Mouse (Mus musculus) embryonic fibroblast, embryonic 13.5 days (primary cell): Measurements from ENCODE around the gene Arf6. TPM values are rescaled to one million over a fixed set of nuclear protein-coding genes. Genes with fewer than 3 reads are reported as not detected.

Source experiments
- H3K27ac ChIP-seq: 2 replicates; pipeline ENCODE4 v1.5.1; 2012; ENCODE audit warnings: low read length, control low read depth, inconsistent platforms; ENCODE audit not compliant: insufficient read depth
- H3K4me1 ChIP-seq: 2 replicates; pipeline ENCODE4 v1.6.1; 2011; ENCODE audit warnings: low read length; ENCODE audit not compliant: control insufficient read depth, insufficient read depth
- H3K4me3 ChIP-seq: 2 replicates; pipeline ENCODE4 v1.5.1; 2011; ENCODE audit warnings: mild to moderate bottlenecking, control low read depth, low read length; ENCODE audit not compliant: insufficient read depth
- CTCF ChIP-seq: IDR thresholded peaks from 2 replicates; pipeline ENCODE4 v1.5.1; 2011; ENCODE audit warnings: mild to moderate bottlenecking, control low read depth, low read length, moderate library complexity, borderline replicate concordance; ENCODE audit not compliant: insufficient read depth
- POLR2A ChIP-seq: IDR thresholded peaks from 2 replicates; pipeline ENCODE4 v1.6.1; 2011; ENCODE audit warnings: low read depth, mild to moderate bottlenecking, control low read depth, low read length, moderate library complexity
- polyA plus RNA-seq: library from polyadenylated mRNA; stranded (reverse); fragments of >200 nt; gene quantifications from 2 replicates; pipeline ENCODE4 v1.2.4, GENCODE M21; 2011; ENCODE audit warnings: low read depth; ENCODE audit not compliant: missing spikeins, insufficient read length

Arf6 gene
- polyA plus RNA-seq, 1 experiment: 119 TPM

- H3K4me1 ChIP-seq: peaks cover 9% of the 10 kb centered on the region
- no peak overlapping the region for H3K27ac ChIP-seq
- no peak for TF ChIP-seq CTCF
- TF ChIP-seq POLR2A: no peak
- H3K4me3 ChIP-seq: no peak overlapping the region
Measured at GRCm38 (mm10) chr12:69422827-69423537, 51.0 kb downstream of the Arf6 start.

Other genes with a start within 250 kb of the Arf6 start
- gene Rps29, start 213.0 kb upstream of the Arf6 start, polyA plus RNA-seq: 1,114 and 1,231 TPM in 2 replicates
- gene Lrr1, start 203.3 kb upstream of the Arf6 start, polyA plus RNA-seq: 2.6 and 4.7 TPM in 2 replicates
- gene Rpl36al, start 188.1 kb upstream of the Arf6 start, polyA plus RNA-seq: 395 and 420 TPM in 2 replicates
- 69.7 and 73.2 TPM in 2 replicates for gene Mgat2, start 188.0 kb upstream of the Arf6 start, polyA plus RNA-seq
- 3.7 and 4.4 TPM in 2 replicates for gene Gm49383, start 175.0 kb upstream of the Arf6 start, polyA plus RNA-seq
- 1.9 and 2.8 TPM in 2 replicates for gene Dnaaf2, start 173.7 kb upstream of the Arf6 start, polyA plus RNA-seq
- gene Gm49384, start 167.9 kb upstream of the Arf6 start, polyA plus RNA-seq: 10.8 and 12.2 TPM in 2 replicates
- 10.0 and 11.9 TPM in 2 replicates for gene Pole2, start 144.0 kb upstream of the Arf6 start, polyA plus RNA-seq
- gene Klhdc1, start 131.0 kb upstream of the Arf6 start, polyA plus RNA-seq: 5.9 and 6.7 TPM in 2 replicates
- gene Klhdc2, start 75.5 kb upstream of the Arf6 start, polyA plus RNA-seq: 76.8 and 88.5 TPM in 2 replicates
- 57.2 and 70.2 TPM in 2 replicates for gene Nemf, start 15.0 kb upstream of the Arf6 start, polyA plus RNA-seq
- gene Gm9887, start 308 bp downstream of the Arf6 start, polyA plus RNA-seq: not detected in 2 replicates
- gene Vcpkmt, start 210.9 kb downstream of the Arf6 start, polyA plus RNA-seq: 14.5 and 14.7 TPM in 2 replicates